Mouse (Mus musculus): ENCODE measurements around the gene Slc24a5. TPM values are rescaled to one million over a fixed set of nuclear protein-coding genes. Genes with fewer than 3 reads are reported as not detected.
A peak's percentile ranks its signal among the peaks of the same experiment; 100 is the strongest.

Gene Slc24a5
- polyA plus RNA-seq, 1 experiment from 2014 or later: 8.3 TPM

DNA sequence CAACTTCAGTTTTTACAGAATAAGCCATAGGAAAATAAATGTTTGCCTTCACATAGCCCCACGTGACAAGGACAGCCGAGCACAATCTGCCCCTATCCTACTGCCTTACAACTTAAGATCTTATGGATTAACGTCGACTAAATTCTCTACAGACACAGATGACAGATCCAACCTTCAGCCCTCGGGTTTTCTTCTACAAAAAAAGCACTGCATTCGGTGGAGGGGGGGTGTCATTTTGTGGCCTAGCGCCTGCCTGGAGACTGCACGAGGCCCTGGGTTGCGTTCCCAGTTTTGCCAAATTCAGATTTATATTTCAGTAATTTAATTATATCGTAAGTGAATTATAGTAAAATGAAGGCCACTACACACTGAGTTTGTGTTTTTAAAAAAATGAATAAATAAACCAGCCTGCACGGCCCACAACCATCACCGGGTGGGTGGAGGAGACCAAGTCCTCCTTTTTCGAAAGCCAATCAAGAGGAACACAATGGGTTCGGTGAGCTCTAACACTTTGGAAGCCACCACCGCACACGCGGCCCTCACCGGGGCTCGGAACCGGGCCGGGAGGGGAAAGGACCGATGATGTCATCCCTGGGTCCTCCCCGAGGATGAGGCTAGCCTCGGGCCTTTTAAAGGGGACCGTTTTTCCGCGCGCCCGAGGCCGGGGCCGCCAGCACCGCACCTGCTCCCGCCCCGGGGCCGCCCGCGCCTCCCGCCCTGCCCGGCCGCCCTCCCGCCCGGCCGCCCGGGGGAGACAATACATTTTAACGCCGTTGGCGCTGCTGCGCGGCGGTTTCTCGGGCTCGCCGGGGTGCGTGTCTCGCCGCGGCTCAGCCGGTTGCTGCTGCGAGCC is 54.9 kb downstream of the Slc24a5 start:
- Histone ChIP-seq H3K27ac (peak overlapping the region; percentile 80), H3K9me3 (replicated peaks) (no peaks in the 10 kb centered on the region), H3K36me3 (no peaks in the 10 kb centered on the region), H3K27me3 (no peaks in the 10 kb centered on the region), H3K4me2 (peak overlapping the region; percentile 82), H3K4me3 (replicated peaks) (peak overlapping the region; percentile 73), H3K4me1 (replicated peaks) (peaks cover 41% of the 10 kb centered on the region), H3K9ac (peak overlapping the region; percentile 87)
- under 1% methylated on average over 45 of the region's 59 CpGs for WGBS (ENCODE audit: insufficient replicate concordance)
- DNase-seq (peak; percentile 45), ATAC-seq (ENCODE audit: low read depth) (peak; percentile 84)

DNA sequence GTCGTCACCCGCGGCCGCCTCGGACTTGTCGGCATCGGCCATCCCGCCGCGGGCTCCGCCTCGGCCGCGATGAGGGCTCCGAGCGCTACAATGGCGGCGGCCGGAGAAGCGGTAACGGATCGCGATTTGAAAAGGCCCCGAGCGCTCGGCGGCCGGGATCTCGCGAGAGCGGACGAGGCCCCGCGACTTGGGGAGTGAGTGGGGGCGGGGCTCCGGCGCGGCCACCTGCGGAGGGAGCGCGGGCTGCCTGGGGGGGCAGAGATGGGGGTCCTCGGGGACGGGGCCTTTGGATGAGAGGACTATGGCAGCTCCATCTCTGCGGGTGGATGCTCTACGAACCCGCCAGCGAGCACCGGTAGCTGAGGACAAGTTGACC is 55.5 kb downstream of the Slc24a5 start, which contains the start of gene Myef2:
Gene Myef2, minus strand, starts transcription at position 185 of the 376 bp plus-strand sequence.
- no peaks in the 10 kb centered on the region for H3K9me3 ChIP-seq (replicated peaks)
- H3K4me1 ChIP-seq (replicated peaks): peaks cover 38% of the 10 kb centered on the region
- WGBS (ENCODE audit: insufficient replicate concordance): 1% methylated on average over 32 of the region's 48 CpGs
- H3K4me3 ChIP-seq (replicated peaks): peak within 1 kb of the TSS; percentile 73
- peak; percentile 89 for ATAC-seq (ENCODE audit: low read depth)
- H3K9ac ChIP-seq: peak within 1 kb of the TSS; percentile 87
- peak within 1 kb of the TSS; percentile 80 for H3K27ac ChIP-seq
- no peaks in the 10 kb centered on the region for H3K36me3 ChIP-seq
- peak; percentile 74 for DNase-seq
- no peaks in the 10 kb centered on the region for H3K27me3 ChIP-seq
- H3K4me2 ChIP-seq: peak within 1 kb of the TSS; percentile 82

DNA sequence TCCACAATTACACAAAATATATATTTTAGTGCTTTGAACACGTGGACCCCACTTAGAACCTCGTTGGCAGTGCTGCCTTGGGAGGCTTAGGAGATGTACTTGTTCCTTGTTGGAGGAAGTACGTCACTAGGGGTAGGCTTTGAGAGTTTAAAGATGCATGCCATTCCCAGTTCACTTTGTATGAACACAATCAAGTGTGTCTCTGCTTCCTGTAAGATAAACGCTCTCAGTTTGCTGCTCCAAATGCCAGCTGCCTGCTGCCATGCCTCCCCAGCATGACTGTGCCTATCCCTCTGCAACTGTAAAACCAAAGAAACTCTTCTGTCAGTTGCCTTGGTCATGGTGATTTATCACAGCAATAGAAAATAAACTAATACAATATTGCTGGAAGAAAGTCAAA is 57.9 kb downstream of the Slc24a5 start:
- Histone ChIP-seq H3K4me2 (no peak overlapping the region), H3K27me3 (no peaks in the 10 kb centered on the region), H3K9me3 (replicated peaks) (no peaks in the 10 kb centered on the region), H3K36me3 (no peaks in the 10 kb centered on the region), H3K9ac (no peak overlapping the region), H3K4me1 (replicated peaks) (peaks cover 20% of the 10 kb centered on the region), H3K4me3 (replicated peaks) (no peak overlapping the region), H3K27ac (no peak overlapping the region)
- DNase-seq (no peak), ATAC-seq (ENCODE audit: low read depth) (no peak)
- WGBS (ENCODE audit: insufficient replicate concordance): 18% methylated on average over 4 of the region's 4 CpGs

DNA sequence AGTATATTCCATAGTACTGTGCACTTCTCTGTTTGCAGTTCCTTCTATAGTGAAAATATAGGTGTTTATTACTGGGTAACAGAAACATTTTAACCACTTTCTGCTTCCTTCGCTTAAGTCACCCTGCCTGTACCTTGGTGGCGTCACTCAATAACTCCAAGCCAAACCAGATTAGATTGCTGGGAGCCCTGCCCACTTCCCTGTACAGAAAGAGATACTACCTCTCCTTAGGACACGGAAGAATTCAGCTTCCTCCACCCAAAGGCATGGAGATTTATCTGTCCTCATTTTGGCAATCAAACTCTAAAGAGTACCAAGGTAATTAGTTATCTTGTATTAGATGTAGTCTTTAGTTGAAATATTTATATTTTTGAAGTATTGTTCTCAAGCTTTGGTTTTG is 58.9 kb downstream of the Slc24a5 start:
- Histone ChIP-seq H3K27ac (no peak overlapping the region), H3K4me1 (replicated peaks) (peaks cover 11% of the 10 kb centered on the region), H3K4me2 (no peak overlapping the region), H3K9me3 (replicated peaks) (no peaks in the 10 kb centered on the region), H3K27me3 (no peaks in the 10 kb centered on the region), H3K4me3 (replicated peaks) (no peak overlapping the region), H3K9ac (no peak overlapping the region), H3K36me3 (no peaks in the 10 kb centered on the region)
- WGBS (ENCODE audit: insufficient replicate concordance): 45% methylated on average over 3 of the region's 3 CpGs
- ATAC-seq (ENCODE audit: low read depth) (no peak), DNase-seq (no peak)

DNA sequence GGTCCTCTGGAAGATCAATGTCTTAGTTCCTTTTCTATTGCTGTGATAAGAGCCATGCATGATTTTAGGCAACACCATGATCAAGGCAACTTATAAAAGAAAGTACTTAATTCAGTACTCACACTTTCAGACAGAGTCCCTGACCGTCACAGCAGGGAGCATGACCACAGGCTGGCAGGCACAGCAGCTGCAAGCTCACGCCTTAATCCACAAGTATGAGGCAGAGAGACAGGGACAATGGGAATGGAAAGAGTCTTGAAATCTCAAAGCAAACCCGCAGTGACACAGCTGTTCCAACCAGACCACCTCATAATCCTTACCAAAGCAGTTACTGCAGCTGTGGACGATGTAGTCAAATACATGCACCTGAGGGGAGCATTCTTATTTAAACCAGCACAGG is 66.2 kb downstream of the Slc24a5 start:
- 31% methylated on average over 4 of the region's 4 CpGs for WGBS (ENCODE audit: insufficient replicate concordance)
- DNase-seq: no peak

DNA sequence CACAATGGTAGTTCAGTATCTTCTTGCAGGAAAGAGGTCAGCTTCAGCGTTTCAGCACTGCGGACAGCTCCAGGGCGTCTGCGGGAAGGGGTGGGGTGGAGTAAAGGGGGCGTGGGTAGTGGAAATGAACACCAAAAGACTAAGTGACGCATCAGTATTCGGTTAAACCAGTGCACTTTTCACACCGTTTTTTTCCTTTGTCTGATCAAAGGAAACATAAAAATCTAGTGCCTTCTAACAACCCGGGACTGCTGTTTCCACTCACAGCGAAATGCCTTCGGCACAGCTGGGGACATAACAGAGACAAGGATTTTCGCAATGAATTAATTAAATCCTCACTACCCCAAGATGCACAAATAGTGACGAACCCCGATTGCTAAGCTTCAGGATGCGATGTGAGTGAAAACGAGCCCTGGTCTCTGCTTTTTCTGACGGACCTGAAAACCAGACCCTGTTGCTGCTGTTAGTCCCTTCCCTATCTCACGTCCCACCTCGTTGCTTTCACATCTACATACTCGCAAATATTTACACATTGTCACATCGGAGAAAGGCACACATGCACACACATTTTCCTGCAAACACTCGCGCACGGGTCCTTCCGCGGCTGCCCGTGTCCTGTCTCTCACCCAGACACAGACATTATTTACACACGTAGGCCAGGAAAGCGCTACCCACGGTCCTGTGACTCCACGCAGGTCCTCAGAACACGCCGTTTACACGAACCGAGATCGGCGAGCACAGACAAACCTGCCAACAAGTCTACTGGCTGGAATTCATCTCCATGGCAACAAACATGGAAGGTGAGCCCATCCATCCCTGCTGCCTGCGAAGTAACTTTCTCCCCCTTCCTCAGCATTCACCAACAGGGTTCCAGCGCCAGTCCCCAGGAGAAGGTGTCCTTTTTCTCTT is 68.2 kb downstream of the Slc24a5 start, which contains the start of gene Ctxn2:
Gene Ctxn2, plus strand, starts transcription at position 790 of the 909 bp plus-strand sequence.
- Histone ChIP-seq H3K27ac (no peak within 1 kb of the TSS), H3K36me3 (no peaks in the 10 kb centered on the region), H3K4me2 (peak within 1 kb of the TSS; percentile 53), H3K4me1 (replicated peaks) (peaks cover 8% of the 10 kb centered on the region), H3K9me3 (replicated peaks) (no peaks in the 10 kb centered on the region), H3K27me3 (peaks cover 14% of the 10 kb centered on the region), H3K9ac (no peak within 1 kb of the TSS), H3K4me3 (replicated peaks) (peak within 1 kb of the TSS; percentile 23; the same call in 1 of the 2 replicates)
- 3% methylated on average over 39 of the region's 39 CpGs for WGBS (ENCODE audit: insufficient replicate concordance)
- DNase-seq: peak; percentile 61
- no peak for ATAC-seq (ENCODE audit: low read depth)

More for the DNA sequence above, 66.2 kb downstream of the Slc24a5 start:
- H3K4me3 ChIP-seq (replicated peaks): no peak overlapping the region
- H3K9me3 ChIP-seq (replicated peaks): no peaks in the 10 kb centered on the region
- no peak overlapping the region for H3K27ac ChIP-seq
- H3K36me3 ChIP-seq: no peaks in the 10 kb centered on the region
- H3K4me2 ChIP-seq: no peak overlapping the region
- peaks cover 8% of the 10 kb centered on the region for H3K4me1 ChIP-seq (replicated peaks)
- ATAC-seq (ENCODE audit: low read depth): no peak
- no peak overlapping the region for H3K9ac ChIP-seq
- H3K27me3 ChIP-seq: peaks cover 14% of the 10 kb centered on the region

DNA sequence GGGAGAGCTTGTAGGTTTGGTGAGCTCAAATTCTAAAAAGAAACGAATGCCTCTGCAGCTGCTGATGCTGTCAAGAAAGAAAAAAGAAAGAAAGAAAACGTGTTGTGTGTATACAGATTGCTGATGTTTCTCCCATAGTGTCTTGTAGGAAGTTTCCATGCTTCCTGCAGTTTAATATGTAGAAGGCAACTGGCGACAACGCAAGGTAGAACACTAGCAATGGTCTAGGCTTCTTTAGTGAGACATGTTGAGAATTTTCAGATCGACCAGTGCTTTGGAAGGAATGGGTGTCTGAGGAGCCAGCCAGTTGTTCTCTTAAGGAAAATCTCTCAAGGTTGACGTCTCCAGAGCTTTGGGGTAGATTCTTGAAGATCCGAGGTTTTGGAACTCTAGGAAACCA is 68.9 kb downstream of the Slc24a5 start:
- Histone ChIP-seq H3K36me3 (no peaks in the 10 kb centered on the region), H3K9ac (no peak overlapping the region), H3K27ac (no peak overlapping the region), H3K4me3 (replicated peaks) (no peak overlapping the region), H3K9me3 (replicated peaks) (no peaks in the 10 kb centered on the region), H3K27me3 (peaks cover 14% of the 10 kb centered on the region), H3K4me2 (no peak overlapping the region), H3K4me1 (replicated peaks) (peaks cover 8% of the 10 kb centered on the region)
- ATAC-seq (ENCODE audit: low read depth): no peak
- WGBS (ENCODE audit: insufficient replicate concordance): 14% methylated on average over 7 of the region's 7 CpGs
- no peak for DNase-seq

Other genes starting within 250 kb of the Slc24a5 start
- 30.0 and 37.6 TPM in 2 replicates for gene Myef2, start 55.5 kb downstream of the Slc24a5 start, polyA plus RNA-seq (2015; fragmentation: Nextera tagmentation; extraction: Ambion mirVana)
- gene Ctxn2, start 68.6 kb downstream of the Slc24a5 start, polyA plus RNA-seq (2015; fragmentation: Nextera tagmentation; extraction: Ambion mirVana): not detected in 2 replicates
- not detected in 2 replicates for gene Slc12a1, start 84.4 kb downstream of the Slc24a5 start, polyA plus RNA-seq (2015; fragmentation: Nextera tagmentation; extraction: Ambion mirVana)
- gene Dut, start 179.1 kb downstream of the Slc24a5 start, polyA plus RNA-seq (2015; fragmentation: Nextera tagmentation; extraction: Ambion mirVana): 169 and 189 TPM in 2 replicates